Mouse (Mus musculus) stomach, embryonic 14.5 days (tissue): ENCODE results near the gene Gdf3. TPM values are rescaled to one million over a fixed set of nuclear protein-coding genes. Genes with fewer than 3 reads are reported as not detected.
"Not testable (repeated sequence)": the region's sequence is repeated elsewhere in the genome, so short reads cannot be mapped to it uniquely, and the experiment has no call there.

Source experiments
- ATAC-seq: fragments of 200-750 bp; cut with Nextera tagmentation; 2 replicates; pipeline ENCODE4 v1.8.0; 2017; ENCODE audit warnings: low read depth, moderate TSS enrichment; ENCODE audit not compliant: insufficient number of reproducible peaks, insufficient read depth, low FRiP score
- H3K27ac ChIP-seq: fragments of 300-500 bp; sonication (generic); 2 replicates; pipeline ENCODE4 v1.5.1; 2014; ENCODE audit warnings: mild to moderate bottlenecking, low read length, moderate library complexity, mixed read lengths
- H3K27me3 ChIP-seq: fragments of 300-500 bp; sonication (generic); 2 replicates; pipeline ENCODE4 v1.6.1; 2014; ENCODE audit warnings: low read length, control low read depth, mixed read lengths; ENCODE audit not compliant: control insufficient read depth, insufficient read depth
- H3K36me3 ChIP-seq: fragments of 300-500 bp; sonication (generic); 2 replicates; pipeline ENCODE4 v1.6.1; 2014; ENCODE audit warnings: mild to moderate bottlenecking, control low read depth, low read length, moderate library complexity, mixed read lengths; ENCODE audit not compliant: control insufficient read depth, insufficient read depth
- H3K4me1 ChIP-seq: fragments of 300-500 bp; sonication (generic); 2 replicates; pipeline ENCODE4 v1.6.1; 2014; ENCODE audit warnings: low read length, control low read depth, mixed read lengths; ENCODE audit not compliant: control insufficient read depth, insufficient read depth
- H3K4me2 ChIP-seq: fragments of 300-500 bp; sonication (generic); replicated peaks from 2 replicates; pipeline ENCODE4 v1.6.1; 2014; ENCODE audit warnings: low read depth, low read length, control low read depth
- H3K4me3 ChIP-seq: fragments of 300-500 bp; sonication (generic); 2 replicates; pipeline ENCODE4 v1.5.1; 2014; ENCODE audit warnings: low read depth, low read length, control low read depth
- H3K9ac ChIP-seq: fragments of 300-500 bp; sonication (generic); replicated peaks from 2 replicates; pipeline ENCODE4 v1.6.1; 2014; ENCODE audit warnings: low read depth, mild to moderate bottlenecking, control low read depth, low read length, moderate library complexity, mixed read lengths
- H3K9me3 ChIP-seq: fragments of 300-500 bp; sonication (generic); 2 replicates; pipeline ENCODE4 v1.6.1; 2016; ENCODE audit warnings: low read depth, low read length, control low read depth; ENCODE audit not compliant: control insufficient read depth
- WGBS: fragments of 180-500 bp; shearing (Covaris S2); extraction: QIAGEN DNeasy Blood & Tissue Kit; methylation state at CpG from one replicate; pipeline ENCODE4 v1.1.7; 2014; 5-methylcytosine and 5-hydroxymethylcytosine counted together
- polyA plus RNA-seq: library from polyadenylated mRNA; unstranded; fragments of >200 nt; fragmentation: Nextera tagmentation; extraction: Ambion mirVana; gene quantifications from 2 replicates; pipeline ENCODE4 v1.2.1, GENCODE M21; 2014

Gene Gdf3
- not detected in 2 replicates for polyA plus RNA-seq

GRCm38 (mm10) chr6:122609771-122610170 is at the start of gene Gdf3:
Gene Gdf3, minus strand, starts transcription at chr6:122610087.
- ATAC-seq, result no peak

GRCm38 (mm10) chr6:122659567-122659966 is 49.7 kb upstream of the Gdf3 start:
- Histone ChIP-seq H3K36me3 (no peaks in the 10 kb centered on the region), H3K4me1 (peaks cover 4% of the 10 kb centered on the region; the same call in 1 of the 2 replicates), H3K4me2 (no peak overlapping the region), H3K9me3 (no peaks in the 10 kb centered on the region), H3K4me3 (no peak overlapping the region), H3K9ac (no peak overlapping the region), H3K27ac (no peak overlapping the region), H3K27me3 (no peaks in the 10 kb centered on the region)
- WGBS, result 10% methylated on average over 7 of the region's 7 CpGs
- ATAC-seq, result no peak

More at GRCm38 (mm10) chr6:122609771-122610170, at the start of gene Gdf3:
- no peak within 1 kb of the TSS for H3K27ac ChIP-seq
- no peak within 1 kb of the TSS for H3K4me2 ChIP-seq
- H3K9ac ChIP-seq, result no peak within 1 kb of the TSS
- no peaks in the 10 kb centered on the region for H3K27me3 ChIP-seq
- H3K4me1 ChIP-seq, result no peaks in the 10 kb centered on the region
- WGBS, result 42% methylated on average over 14 of the region's 14 CpGs
- no peak within 1 kb of the TSS for H3K4me3 ChIP-seq
- no peaks in the 10 kb centered on the region for H3K9me3 ChIP-seq
- H3K36me3 ChIP-seq, result no peaks in the 10 kb centered on the region

GRCm38 (mm10) chr6:122657630-122658029 is 47.7 kb upstream of the Gdf3 start:
- no peak overlapping the region for H3K27ac ChIP-seq
- no peak overlapping the region for H3K4me3 ChIP-seq
- H3K27me3 ChIP-seq, result no peaks in the 10 kb centered on the region
- no peaks in the 10 kb centered on the region for H3K4me1 ChIP-seq
- no peak for ATAC-seq
- 79% methylated on average over 5 of the region's 5 CpGs for WGBS
- H3K9me3 ChIP-seq, result no peaks in the 10 kb centered on the region
- H3K4me2 ChIP-seq, result no peak overlapping the region
- H3K36me3 ChIP-seq, result no peaks in the 10 kb centered on the region
- no peak overlapping the region for H3K9ac ChIP-seq

GRCm38 (mm10) chr6:122654301-122654700 is 44.4 kb upstream of the Gdf3 start:
- Histone ChIP-seq H3K4me2 (no peak overlapping the region), H3K9me3 (no peaks in the 10 kb centered on the region), H3K9ac (no peak overlapping the region), H3K27me3 (no peaks in the 10 kb centered on the region), H3K4me1 (no peaks in the 10 kb centered on the region), H3K36me3 (no peaks in the 10 kb centered on the region), H3K27ac (no peak overlapping the region), H3K4me3 (no peak overlapping the region)
- WGBS, result 67% methylated on average over 6 of the region's 6 CpGs
- no peak for ATAC-seq

GRCm38 (mm10) chr6:122650398-122650980 is 40.6 kb upstream of the Gdf3 start:
- no peaks in the 10 kb centered on the region for H3K9me3 ChIP-seq
- H3K4me2 ChIP-seq, result no peak overlapping the region
- H3K4me1 ChIP-seq, result no peaks in the 10 kb centered on the region
- H3K4me3 ChIP-seq, result no peak overlapping the region
- no peak overlapping the region for H3K27ac ChIP-seq
- ATAC-seq, result no peak
- 69% methylated on average over 5 of the region's 5 CpGs for WGBS
- H3K9ac ChIP-seq, result no peak overlapping the region
- H3K27me3 ChIP-seq, result no peaks in the 10 kb centered on the region
- no peaks in the 10 kb centered on the region for H3K36me3 ChIP-seq

- ATAC-seq, result no peak
- H3K9ac ChIP-seq, result no peak overlapping the region
- no peak overlapping the region for H3K4me2 ChIP-seq
- H3K4me1 ChIP-seq, result no peaks in the 10 kb centered on the region
- no peaks in the 10 kb centered on the region for H3K27me3 ChIP-seq
- 79% methylated on average over 3 of the region's 3 CpGs for WGBS
- no peak overlapping the region for H3K4me3 ChIP-seq
- H3K9me3 ChIP-seq, result no peaks in the 10 kb centered on the region
- H3K27ac ChIP-seq, result no peak overlapping the region
- no peaks in the 10 kb centered on the region for H3K36me3 ChIP-seq
These were observed 40.0 kb upstream of the Gdf3 start for GRCm38 (mm10) chr6:122649903-122650302.

GRCm38 (mm10) chr6:122644196-122644595 is 34.3 kb upstream of the Gdf3 start:
- not testable (repeated sequence) for ATAC-seq, H3K36me3 ChIP-seq, H3K27me3 ChIP-seq, H3K9me3 ChIP-seq, H3K4me1 ChIP-seq, H3K27ac ChIP-seq, H3K4me2 ChIP-seq, H3K9ac ChIP-seq, H3K4me3 ChIP-seq
- WGBS, result 93% methylated on average over 17 of the region's 21 CpGs

- H3K36me3 ChIP-seq, H3K9ac ChIP-seq, H3K27ac ChIP-seq, H3K9me3 ChIP-seq, H3K4me1 ChIP-seq, H3K27me3 ChIP-seq, H3K4me2 ChIP-seq, H3K4me3 ChIP-seq, ATAC-seq: not testable (repeated sequence)
- WGBS, result 57% methylated on average over 4 of the region's 4 CpGs
These were observed 27.7 kb upstream of the Gdf3 start for GRCm38 (mm10) chr6:122637566-122637965.

GRCm38 (mm10) chr6:122636666-122637065 is 26.8 kb upstream of the Gdf3 start:
- Histone ChIP-seq H3K9ac (no peak overlapping the region), H3K4me2 (no peak overlapping the region), H3K27me3 (no peaks in the 10 kb centered on the region), H3K4me3 (no peak overlapping the region), H3K4me1 (no peaks in the 10 kb centered on the region), H3K9me3 (no peaks in the 10 kb centered on the region), H3K36me3 (no peaks in the 10 kb centered on the region), H3K27ac (no peak overlapping the region)
- no peak for ATAC-seq
- 81% methylated on average over 3 of the region's 3 CpGs for WGBS
